Mouse (Mus musculus) kidney, postnatal 36 days (tissue): ENCODE results near the gene Rbl2.

ENCODE experiments used
- DNase-seq, 2 experiments: peaks; one replicate each; pipeline ENCODE4 v3.0.0; 2021 to 2022; ENCODE audit warnings: mixed read lengths in 2 of 2

Rbl2 gene

GRCm38 (mm10) chr8:91106271-91106670 is 36.4 kb downstream of the Rbl2 start:
- no peak for DNase-seq

DNA sequence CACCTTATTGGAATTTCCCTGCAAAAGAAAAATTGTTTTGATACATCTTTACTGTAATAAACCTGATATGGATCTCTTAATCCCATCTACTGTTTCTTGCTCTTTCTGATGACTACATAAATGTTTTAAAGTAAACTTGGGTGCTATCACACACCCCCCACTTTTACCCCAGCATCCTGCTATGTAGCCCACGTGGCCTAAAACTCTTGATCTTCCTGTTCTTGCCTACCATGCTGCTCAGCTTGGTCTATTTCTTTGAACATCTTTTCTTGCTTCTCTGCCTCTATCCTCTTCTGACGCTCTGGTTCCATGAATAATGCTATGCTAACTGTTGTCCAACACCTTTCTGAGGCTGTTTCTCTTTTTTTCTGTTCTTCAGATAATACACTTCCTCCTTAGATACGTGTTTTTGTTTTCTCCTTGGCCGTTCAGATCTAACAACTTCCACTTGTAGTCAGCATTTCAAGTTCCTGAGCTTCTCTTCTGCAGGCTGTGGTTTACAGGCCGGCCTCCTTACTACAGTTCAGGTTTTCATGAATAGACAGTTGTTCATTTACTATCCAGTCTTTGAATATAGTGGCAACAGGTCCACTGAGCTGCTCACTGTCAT is 42.1 kb downstream of the Rbl2 start:
- no peak for DNase-seq

GRCm38 (mm10) chr8:91114428-91114827 is 44.6 kb downstream of the Rbl2 start:
- DNase-seq, result no peak

- peak; percentile 49 for DNase-seq
Observed at GRCm38 (mm10) chr8:91114910-91115309, 45.1 kb downstream of the Rbl2 start.

DNA sequence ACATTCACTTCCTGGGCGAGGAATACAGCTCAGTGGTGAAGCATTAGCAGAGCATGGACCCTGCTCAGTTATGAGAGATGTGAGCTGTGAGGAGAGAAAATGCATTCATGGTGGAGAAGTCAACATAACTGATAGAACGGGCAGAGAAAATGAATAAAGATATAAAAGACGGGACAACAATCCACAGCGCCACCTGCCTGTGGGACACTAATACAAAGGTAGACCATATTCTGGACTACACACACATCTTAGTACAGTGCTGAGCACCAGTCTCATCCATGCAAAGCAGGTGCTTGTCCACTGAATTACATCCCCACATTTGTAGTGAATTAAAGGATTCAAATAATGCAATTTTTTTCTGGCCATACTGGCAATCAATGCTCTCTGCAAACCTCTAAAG is 47.7 kb downstream of the Rbl2 start:
- peak in 1 of 2 experiments; percentile 65 for DNase-seq

DNA sequence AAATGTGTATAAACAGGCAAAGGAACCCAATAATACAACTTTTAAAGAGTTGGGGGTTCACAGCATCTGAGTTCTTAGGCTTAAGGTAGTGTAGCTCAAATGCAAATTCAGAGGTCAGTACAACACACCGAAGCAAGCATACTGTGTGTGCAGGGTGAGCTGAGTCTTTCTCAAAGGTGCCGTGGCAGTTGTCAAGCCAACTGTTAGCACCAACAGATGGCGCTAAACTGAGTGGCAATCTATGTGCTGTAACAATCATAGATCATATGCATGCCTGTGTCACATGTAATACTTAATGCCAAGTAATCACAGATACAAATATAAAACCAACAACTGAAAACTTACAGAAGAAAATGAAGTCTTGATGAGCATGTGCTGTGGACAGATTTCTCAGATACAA is 48.3 kb downstream of the Rbl2 start:
- peak in 1 of 2 experiments; percentile 49 for DNase-seq

DNA sequence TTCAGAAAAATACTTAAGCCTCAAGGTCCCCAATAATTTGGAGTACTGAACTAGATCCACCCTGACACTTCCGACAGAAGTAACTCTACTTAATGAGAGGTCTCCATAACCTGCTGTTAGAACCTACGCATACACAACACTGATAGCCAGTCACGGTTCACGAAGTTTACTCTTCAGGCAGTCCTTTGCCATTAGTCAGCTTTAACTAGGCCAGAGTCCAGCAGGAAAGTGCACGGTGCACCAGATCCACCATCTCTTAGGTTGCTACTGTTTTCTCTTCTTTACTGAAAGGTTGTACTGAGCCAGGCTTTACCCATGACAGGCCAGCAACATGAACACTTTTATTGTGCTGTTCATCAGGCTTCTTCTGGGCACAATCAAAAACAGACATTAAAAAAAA is 54.5 kb downstream of the Rbl2 start:
- peak; percentile 60 to 76 for DNase-seq

DNA sequence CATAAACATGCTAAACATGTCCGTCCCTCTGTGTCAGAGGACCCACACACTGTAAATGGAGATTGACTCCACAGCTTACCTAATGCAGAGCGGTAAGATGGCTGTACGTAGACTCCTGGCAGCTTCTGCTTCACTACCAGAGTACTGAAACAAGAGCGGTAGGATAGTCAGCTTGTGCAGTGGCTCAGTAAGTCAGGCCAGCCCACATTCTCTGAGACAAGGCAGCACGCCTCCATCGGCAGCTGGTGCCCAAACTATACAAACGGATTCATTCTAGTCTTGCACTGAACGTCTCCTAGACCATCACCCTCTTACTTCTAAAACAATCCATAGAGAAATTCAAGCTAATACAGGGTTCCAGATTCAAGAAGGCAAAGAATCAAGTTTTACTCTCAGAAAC is 56.9 kb downstream of the Rbl2 start:
- DNase-seq, result no peak

DNA sequence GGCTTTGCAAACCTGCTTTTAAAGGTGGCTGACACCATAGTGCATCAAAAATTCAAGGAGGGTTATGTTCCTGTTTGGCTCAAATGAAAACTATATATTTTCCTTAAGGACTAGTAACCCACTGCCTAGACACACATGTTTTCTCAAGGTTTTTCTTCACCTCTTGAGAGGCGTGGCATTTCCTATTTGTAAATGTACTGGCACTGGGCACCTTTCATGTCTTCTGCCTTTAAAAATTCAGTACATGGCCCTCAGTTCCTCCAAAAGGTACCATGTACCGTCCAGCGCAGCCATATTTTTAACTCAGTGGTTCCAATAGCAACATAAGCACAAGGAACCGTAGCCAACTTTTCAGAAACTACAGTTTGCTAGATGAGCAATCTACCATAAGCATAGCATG is 62.9 kb downstream of the Rbl2 start:
- no peak for DNase-seq

DNA sequence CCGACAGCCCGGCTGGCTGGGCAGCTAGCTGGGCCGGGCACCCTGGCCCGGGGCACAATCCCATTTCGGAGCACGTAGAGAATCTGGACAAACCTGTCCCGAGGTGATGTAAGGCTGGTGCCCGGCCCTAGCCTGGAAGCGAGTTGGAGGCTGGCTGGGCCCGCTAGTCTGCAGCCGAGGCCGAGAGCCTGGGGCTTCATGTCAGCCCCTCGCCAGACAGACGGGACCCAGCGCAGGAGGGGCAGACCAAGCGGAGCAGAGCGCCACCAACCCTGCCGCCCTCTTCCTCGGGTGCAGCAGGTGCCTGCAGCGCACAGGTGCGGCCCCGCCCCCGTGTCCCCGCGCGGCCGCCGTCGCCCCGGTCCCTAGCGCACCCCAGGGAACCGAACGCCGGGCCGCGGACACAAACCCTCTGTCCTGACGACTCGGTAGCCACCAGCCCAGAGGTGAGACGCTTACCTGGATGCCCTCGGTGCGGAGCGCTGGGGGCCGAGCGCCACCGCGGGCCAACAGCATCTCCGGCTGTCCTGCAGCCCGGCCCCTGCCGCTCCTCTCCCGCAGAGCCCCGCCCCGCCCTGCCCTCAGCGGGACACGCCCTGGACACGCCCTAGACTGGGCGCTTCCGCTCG is 63.7 kb downstream of the Rbl2 start:
- no peak for DNase-seq

- DNase-seq, result peak; percentile 100
Observed at GRCm38 (mm10) chr8:91134070-91134475, 64.2 kb downstream of the Rbl2 start.

- DNase-seq, result peak in 1 of 2 experiments; percentile 31
Observed at GRCm38 (mm10) chr8:91134659-91135058, 64.8 kb downstream of the Rbl2 start.

GRCm38 (mm10) chr8:91135308-91136181 is 65.7 kb downstream of the Rbl2 start:
- DNase-seq, result peak; percentile 68 to 85

DNA sequence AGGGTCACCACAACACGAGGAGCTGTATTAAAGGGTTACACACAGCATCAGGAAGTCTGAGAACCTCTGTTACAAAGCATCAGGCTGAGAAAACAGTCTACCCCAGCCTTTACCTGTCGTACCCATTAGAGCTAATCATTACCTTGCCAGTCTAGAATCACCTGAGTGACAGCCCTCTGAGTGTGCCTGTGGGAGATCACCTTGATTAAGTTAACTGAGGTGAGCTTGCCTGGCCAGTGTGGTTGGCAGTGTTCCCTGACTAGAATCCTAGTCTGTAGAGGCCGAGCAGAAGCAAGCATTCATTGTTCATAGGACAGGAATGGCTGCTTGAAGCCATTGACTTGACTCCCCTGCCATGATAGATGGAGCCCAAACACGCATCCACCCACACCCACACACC is 71.0 kb downstream of the Rbl2 start:
- DNase-seq, result peak; percentile 63 to 85

DNA sequence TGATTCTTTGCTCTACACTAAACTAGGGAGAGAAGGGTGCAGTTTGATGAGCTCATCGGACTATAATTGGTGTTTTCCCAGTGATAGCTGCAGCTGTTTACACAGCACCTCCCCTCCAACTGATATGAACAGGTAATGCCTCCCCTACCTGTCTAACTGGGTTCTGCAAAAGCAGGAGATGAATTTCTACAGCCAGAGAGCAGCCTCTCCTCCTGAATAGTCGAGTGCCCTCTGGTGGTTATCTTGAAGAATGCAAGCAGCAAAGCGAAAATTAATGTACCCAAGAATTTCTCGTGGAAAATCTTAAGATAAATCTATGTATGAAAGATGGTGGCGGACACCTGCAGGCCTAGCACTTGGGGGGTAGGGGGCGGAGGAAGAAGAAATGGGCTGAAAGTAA is 77.9 kb downstream of the Rbl2 start:
- peak; percentile 68 to 74 for DNase-seq

DNA sequence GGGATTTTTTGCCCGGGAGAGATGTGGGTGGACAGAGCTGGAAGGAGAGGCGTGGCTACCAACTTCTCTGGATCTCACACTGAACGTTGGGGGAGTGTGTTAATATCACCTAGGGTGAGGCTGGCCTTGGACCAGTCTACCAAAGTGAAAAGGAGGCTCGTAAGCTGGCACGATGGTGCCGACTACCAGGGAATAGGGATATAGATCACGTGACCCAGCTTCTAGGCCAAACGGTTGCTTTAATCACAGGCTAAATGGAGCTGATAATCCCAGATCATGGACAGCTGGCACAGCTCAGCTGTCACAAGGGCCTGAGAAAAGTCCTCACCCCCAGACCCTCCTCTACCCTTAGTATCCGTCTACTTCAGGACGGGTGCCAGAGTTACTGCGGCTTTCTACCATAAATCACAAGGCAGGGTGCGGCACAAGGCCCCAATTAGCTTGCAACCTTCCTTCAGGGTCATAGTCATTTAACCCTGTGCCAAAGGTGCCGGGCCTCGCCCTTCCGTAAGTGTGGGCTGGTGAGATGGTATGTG is 78.9 kb downstream of the Rbl2 start:
- DNase-seq, result peak; percentile 46 to 58

DNA sequence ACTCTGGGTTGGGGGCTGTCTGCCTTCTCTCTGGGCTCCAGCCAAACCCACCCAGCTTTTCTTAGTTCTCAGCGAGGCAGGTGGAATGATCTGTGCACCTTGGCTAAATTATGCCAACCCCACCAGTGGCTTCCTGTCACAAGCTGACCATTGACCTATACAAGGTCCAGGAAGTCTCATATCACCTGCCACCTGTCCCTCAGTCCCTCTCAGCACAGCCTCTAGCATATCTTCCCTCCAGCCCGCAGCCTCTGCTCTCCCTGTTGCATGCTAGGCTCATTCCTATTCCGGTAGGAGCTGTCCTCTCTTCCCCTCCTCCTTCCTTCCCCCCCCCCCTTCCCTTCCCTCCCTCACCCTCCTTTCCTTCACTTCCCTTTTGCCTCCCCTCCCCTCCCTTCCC is 79.4 kb downstream of the Rbl2 start:
- no peak for DNase-seq

- DNase-seq, result no peak
Observed at GRCm38 (mm10) chr8:91151531-91151930, 81.7 kb downstream of the Rbl2 start.

- DNase-seq, result no peak
Observed at GRCm38 (mm10) chr8:91153831-91154230, 84.0 kb downstream of the Rbl2 start.

DNA sequence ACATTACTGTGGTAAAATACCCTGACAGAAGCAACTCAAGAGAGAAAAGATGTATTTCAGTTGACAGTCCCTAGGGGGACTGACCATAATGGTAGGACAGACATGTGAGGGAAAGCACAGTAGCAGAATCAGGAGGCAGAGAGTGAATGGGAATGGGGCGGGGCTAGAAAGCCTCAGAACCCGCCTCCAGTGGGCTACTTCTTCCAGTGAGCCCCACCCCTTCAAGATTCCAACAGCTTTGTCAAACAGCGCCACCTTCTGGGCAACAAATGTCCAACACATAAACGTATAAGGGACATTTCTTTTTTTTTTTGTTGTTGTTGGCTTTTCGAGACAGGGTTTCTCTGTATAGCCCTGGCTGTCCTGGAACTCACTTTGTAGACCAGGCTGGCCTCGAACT is 84.7 kb downstream of the Rbl2 start:
- peak; percentile 78 to 87 for DNase-seq

- DNase-seq, result no peak
Observed at GRCm38 (mm10) chr8:91158617-91159016, 88.8 kb downstream of the Rbl2 start.

DNA sequence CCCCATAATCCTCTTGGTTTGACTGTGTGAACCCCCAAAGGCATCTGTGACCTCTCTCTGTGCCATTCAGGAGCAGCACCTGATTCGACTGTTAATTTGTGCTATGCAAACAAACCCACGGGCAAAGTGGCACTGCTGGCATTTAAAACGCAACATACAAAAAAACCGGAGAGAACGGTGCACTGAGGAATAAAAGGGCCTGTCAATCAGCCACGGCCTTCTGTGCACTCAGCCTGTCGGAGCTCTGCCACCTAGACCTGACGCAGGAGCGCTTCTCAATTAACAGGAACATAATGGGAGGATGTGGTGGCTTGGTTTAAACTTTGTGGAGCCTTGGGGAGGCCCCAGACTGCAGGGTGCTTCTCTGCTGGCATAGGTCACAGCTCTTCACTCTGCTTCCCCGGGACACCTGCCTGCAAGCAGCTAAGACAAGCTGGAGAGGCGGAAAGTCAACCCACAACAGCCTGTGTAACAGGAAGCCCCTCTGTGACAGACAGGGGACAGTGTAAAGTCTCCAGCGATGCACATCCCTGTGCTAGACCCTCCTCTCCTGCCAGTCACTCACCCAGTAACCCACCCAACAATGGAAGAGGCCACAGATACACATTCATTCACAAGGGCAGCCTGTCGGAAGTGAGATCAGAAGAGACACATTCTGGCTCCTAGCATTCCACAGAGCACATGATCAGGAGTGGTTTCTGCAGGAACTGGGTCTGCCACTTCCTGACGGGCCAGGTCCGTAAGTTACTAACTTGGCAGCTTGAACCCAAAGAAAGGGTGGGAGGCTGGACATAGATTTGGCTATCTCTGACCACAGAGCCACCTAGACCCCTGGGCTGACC is 90.3 kb downstream of the Rbl2 start:
- DNase-seq, result no peak

DNA sequence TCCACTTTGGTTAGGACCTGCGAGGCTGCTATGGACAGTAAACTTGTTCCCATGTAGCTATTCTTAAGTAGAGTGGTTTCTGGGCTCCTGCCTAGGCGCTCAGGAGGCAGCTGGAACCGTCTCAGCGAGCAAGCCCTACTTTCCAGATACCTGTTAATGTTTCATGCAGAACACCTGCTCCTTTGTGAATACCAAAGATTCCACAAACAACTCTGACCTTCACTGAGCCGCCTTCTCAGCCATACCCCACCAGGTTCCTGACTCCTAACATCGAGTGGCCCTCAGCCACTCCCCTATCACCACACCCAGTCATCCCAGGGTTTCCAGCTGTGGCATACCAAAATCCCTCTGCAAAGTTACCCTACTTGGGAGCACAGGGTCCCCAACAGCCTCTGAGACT is 100.3 kb downstream of the Rbl2 start:
- peak; percentile 35 to 44 for DNase-seq
